Mouse (Mus musculus): ENCODE data around the gene Msrb3. TPM values are rescaled to one million over a fixed set of nuclear protein-coding genes. Genes with fewer than 3 reads are reported as not detected.

Gene Msrb3
- polyA plus RNA-seq, 1 experiment from 2014 or later = 9.2 TPM

Other genes starting within 250 kb of the Msrb3 start
- 4.8 and 6.2 TPM in 2 replicates for gene Lemd3, start 80.2 kb upstream of the Msrb3 start, polyA plus RNA-seq (2014; fragmentation: Nextera tagmentation; extraction: Ambion mirVana)
- 4.9 and 6.1 TPM in 2 replicates for gene Wif1, start 134.9 kb upstream of the Msrb3 start, polyA plus RNA-seq (2014; fragmentation: Nextera tagmentation; extraction: Ambion mirVana)

Measured in hindbrain, embryonic 11.5 days (tissue).